Mouse (Mus musculus): ENCODE results near the gene Mrtfb.
A peak's percentile ranks its signal among the peaks of the same experiment; 100 is the strongest.

- TF ChIP-seq POLR2A (IDR thresholded peaks at IDR 0.05; ENCODE audit: insufficient read depth, low read depth, low read length): no peak
- peak; percentile 30 for TF ChIP-seq CTCF (IDR thresholded peaks at IDR 0.05)
Measured at GRCm38 (mm10) chr16:13437037-13437769, 180.9 kb downstream of the Mrtfb start.

Data from heart, adult 2 months (tissue).